Mouse (Mus musculus) heart, postnatal 10 days (tissue): Measurements from ENCODE around the gene Sult5a1. TPM values are rescaled to one million over a fixed set of nuclear protein-coding genes. Genes with fewer than 3 reads are reported as not detected.
"Not testable (repeated sequence)": the region's sequence is repeated elsewhere in the genome, so short reads cannot be mapped to it uniquely, and the experiment has no call there.

Experiments
- DNase-seq, 2 experiments: peaks; one replicate each; pipeline ENCODE4 v3.0.0; 2021
- intact Hi-C: fragments of 180-260 bp; cut with DNase I; formaldehyde crosslinking; loops from one replicate; pipeline ENCODE4 v1.15.1; 2025
- total RNA-seq, 2 experiments: library from RNA; stranded (reverse); gene quantifications; 2 replicates each; pipeline ENCODE4 v1.2.3; 2021

Gene Sult5a1
- 1 to 10 TPM; 1.3 to 2.3 TPM for total RNA-seq

- intact Hi-C loops: no loop called here
- no peak for DNase-seq
Measured at GRCm38 (mm10) chr8:123157888-123158465, at the start of gene Sult5a1. Gene Sult5a1, minus strand, starts transcription at chr8:123158315.

- DNase-seq: no peak
- intact Hi-C loops: loop anchor here (2.0 kb wide), 1 partner anchor 97 kb away; no protein-coding TSS in a partner anchor
Measured at GRCm38 (mm10) chr8:123203571-123203970, 45.5 kb upstream of the Sult5a1 start.

GRCm38 (mm10) chr8:123202288-123202687 is 44.2 kb upstream of the Sult5a1 start:
- intact Hi-C loops: loop anchor here (2.0 kb wide), 1 partner anchor 95 kb away; no protein-coding TSS in a partner anchor
- peak; percentile 77 to 86 for DNase-seq

GRCm38 (mm10) chr8:123199864-123200263 is 41.7 kb upstream of the Sult5a1 start:
- intact Hi-C loops: loop anchor here (5.0 to 10.0 kb wide), 3 partner anchors 295 to 585 kb away; partner anchors contain the start of genes Galns and Trappc2l

GRCm38 (mm10) chr8:123197016-123197415 is 38.9 kb upstream of the Sult5a1 start:
- not testable (repeated sequence) for DNase-seq
- intact Hi-C loops: loop anchor here (5.0 to 10.0 kb wide), 3 partner anchors 292 to 582 kb away; partner anchors contain the start of genes Galns and Trappc2l

More at GRCm38 (mm10) chr8:123199864-123200263, 41.7 kb upstream of the Sult5a1 start:
- DNase-seq: no peak

- intact Hi-C loops: loop anchor here (10.0 kb wide), 2 partner anchors 289 to 579 kb away; partner anchors contain the start of genes Galns and Trappc2l
Measured at GRCm38 (mm10) chr8:123193771-123194170, 35.7 kb upstream of the Sult5a1 start.

GRCm38 (mm10) chr8:123191908-123192307 is 33.8 kb upstream of the Sult5a1 start:
- DNase-seq: no peak
- intact Hi-C loops: loop anchor here (10.0 kb wide), 2 partner anchors 287 to 577 kb away; partner anchors contain the start of genes Galns and Trappc2l

More at GRCm38 (mm10) chr8:123193771-123194170, 35.7 kb upstream of the Sult5a1 start:
- no peak for DNase-seq

GRCm38 (mm10) chr8:123190678-123191077 is 32.6 kb upstream of the Sult5a1 start:
- intact Hi-C loops: loop anchor here (1.0 to 10.0 kb wide), 3 partner anchors 45 to 576 kb away; partner anchors contain the start of genes Galns and Trappc2l
- peak; percentile 81 to 90 for DNase-seq

GRCm38 (mm10) chr8:123188841-123189240 is 30.7 kb upstream of the Sult5a1 start:
- intact Hi-C loops: no loop called here
- DNase-seq: no peak

GRCm38 (mm10) chr8:123188006-123188405 is 29.9 kb upstream of the Sult5a1 start:
- intact Hi-C loops: no loop called here
- DNase-seq: no peak

- peak; percentile 69 to 70 for DNase-seq
- intact Hi-C loops: no loop called here
Measured at GRCm38 (mm10) chr8:123185566-123186409, 27.7 kb upstream of the Sult5a1 start, which contains the start of gene Dpep1. Gene Dpep1, plus strand, starts transcription at chr8:123186242.

GRCm38 (mm10) chr8:123181391-123181790 is 23.3 kb upstream of the Sult5a1 start:
- DNase-seq: peak; percentile 58 to 64
- intact Hi-C loops: loop anchor here (2.0 kb wide), 1 partner anchor 19 kb away; no protein-coding TSS in a partner anchor

- intact Hi-C loops: no loop called here
- DNase-seq: no peak
Measured at GRCm38 (mm10) chr8:123156070-123156773, 1.9 kb downstream of the Sult5a1 start.

GRCm38 (mm10) chr8:123155177-123155576 is 2.9 kb downstream of the Sult5a1 start:
- peak; percentile 54 to 63 for DNase-seq
- intact Hi-C loops: loop anchor here (1.0 to 2.0 kb wide), 2 partner anchors 40 to 49 kb away; no protein-coding TSS in a partner anchor

GRCm38 (mm10) chr8:123150737-123151171 is 7.4 kb downstream of the Sult5a1 start:
- DNase-seq: peak in 1 of 2 experiments; percentile 47
- intact Hi-C loops: no loop called here

- DNase-seq: peak in 1 of 2 experiments; percentile 28
- intact Hi-C loops: no loop called here
Measured at GRCm38 (mm10) chr8:123146390-123146789, 11.7 kb downstream of the Sult5a1 start.

- intact Hi-C loops: loop anchor here (1.0 kb wide), 1 partner anchor 45 kb away; no protein-coding TSS in a partner anchor
- DNase-seq: peak; percentile 51 to 64
Measured at GRCm38 (mm10) chr8:123145279-123145678, 12.8 kb downstream of the Sult5a1 start.

- intact Hi-C loops: no loop called here
- peak; percentile 96 for DNase-seq
Measured at GRCm38 (mm10) chr8:123141741-123142462, 16.2 kb downstream of the Sult5a1 start.

- no peak for DNase-seq
- intact Hi-C loops: no loop called here
Measured at GRCm38 (mm10) chr8:123138741-123139140, 19.4 kb downstream of the Sult5a1 start.
